Mouse (Mus musculus): Measurements from ENCODE around the gene Adh1.

DNA sequence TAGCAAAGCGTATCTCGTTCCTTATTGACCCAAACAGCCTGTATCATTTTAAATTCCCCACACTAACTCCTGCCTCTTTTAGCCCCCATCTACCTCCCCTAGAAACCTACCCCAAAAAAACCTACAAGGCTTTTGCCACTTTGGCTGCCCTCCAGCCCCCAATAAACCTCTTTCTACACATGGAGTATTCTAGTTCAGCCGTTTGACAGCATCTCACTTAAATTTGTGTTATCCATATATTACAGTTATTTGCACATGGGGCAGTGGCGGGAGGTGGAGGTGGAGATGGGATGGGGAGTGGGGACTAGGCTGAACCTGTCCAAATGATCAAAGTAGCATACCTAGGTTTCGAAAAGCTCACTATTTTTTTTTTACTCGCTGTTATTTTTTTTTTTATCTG lies 64.7 kb downstream of the Adh1 start:
- TF ChIP-seq GATA1 (IDR thresholded peaks at IDR 0.05; ENCODE audit: low read length) (no peak), TAL1 (IDR thresholded peaks at IDR 0.05; ENCODE audit: low read length) (no peak)
